Mouse (Mus musculus): ENCODE measurements at regions not wholly inside any gene's neighbourhood (a gene's known extent, or its start where the extent isn't known, plus 50 kb on each side); places are given as distances from the start of the nearest gene placed in this dataset.

- H3K4me2 ChIP-seq (replicated peaks): no peak overlapping the region
- no peaks in the 10 kb centered on the region for H3K4me1 ChIP-seq (replicated peaks)
- H3K27me3 ChIP-seq (replicated peaks): no peaks in the 10 kb centered on the region
- no peak overlapping the region for H3K4me3 ChIP-seq (replicated peaks)
- no peak overlapping the region for H3K9ac ChIP-seq
- no peaks in the 10 kb centered on the region for H3K36me3 ChIP-seq
- ATAC-seq: no peak
- no peaks in the 10 kb centered on the region for H3K9me3 ChIP-seq
- no peak overlapping the region for H3K27ac ChIP-seq
Measured at GRCm38 (mm10) chr17:76205082-76205481, 653.3 kb upstream of the Fam98a start.

GRCm38 (mm10) chr17:76184813-76185212, 633.1 kb upstream of the Fam98a start:
- Histone ChIP-seq H3K4me3 (replicated peaks) (no peak overlapping the region), H3K36me3 (no peaks in the 10 kb centered on the region), H3K27me3 (replicated peaks) (no peaks in the 10 kb centered on the region), H3K27ac (no peak overlapping the region), H3K9me3 (no peaks in the 10 kb centered on the region), H3K4me1 (replicated peaks) (no peaks in the 10 kb centered on the region), H3K9ac (no peak overlapping the region), H3K4me2 (replicated peaks) (no peak overlapping the region)
- no peak for ATAC-seq
- 43% methylated on average over 2 of the region's 2 CpGs for WGBS

GRCm38 (mm10) chr17:76136660-76137495, 585.1 kb upstream of the Fam98a start:
- no peaks in the 10 kb centered on the region for H3K27me3 ChIP-seq (replicated peaks)
- no peaks in the 10 kb centered on the region for H3K9me3 ChIP-seq
- no peak overlapping the region for H3K4me3 ChIP-seq (replicated peaks)
- no peaks in the 10 kb centered on the region for H3K36me3 ChIP-seq
- H3K9ac ChIP-seq: no peak overlapping the region
- H3K4me2 ChIP-seq (replicated peaks): no peak overlapping the region
- no peak overlapping the region for H3K27ac ChIP-seq
- no peak for ATAC-seq
- H3K4me1 ChIP-seq (replicated peaks): no peaks in the 10 kb centered on the region

- Histone ChIP-seq H3K27me3 (replicated peaks) (no peaks in the 10 kb centered on the region), H3K9me3 (no peaks in the 10 kb centered on the region), H3K27ac (no peak overlapping the region), H3K4me3 (replicated peaks) (no peak overlapping the region), H3K4me1 (replicated peaks) (no peaks in the 10 kb centered on the region), H3K36me3 (no peaks in the 10 kb centered on the region), H3K4me2 (replicated peaks) (no peak overlapping the region), H3K9ac (no peak overlapping the region)
- ATAC-seq: no peak
- 63% methylated on average over 3 of the region's 3 CpGs for WGBS
Measured at GRCm38 (mm10) chr17:76134030-76134429, 582.3 kb upstream of the Fam98a start.

GRCm38 (mm10) chr17:76125260-76125659, 573.5 kb upstream of the Fam98a start:
- Histone ChIP-seq H3K9me3 (no peaks in the 10 kb centered on the region), H3K27ac (no peak overlapping the region), H3K9ac (no peak overlapping the region), H3K27me3 (replicated peaks) (no peaks in the 10 kb centered on the region), H3K4me1 (replicated peaks) (no peaks in the 10 kb centered on the region), H3K36me3 (no peaks in the 10 kb centered on the region), H3K4me3 (replicated peaks) (no peak overlapping the region), H3K4me2 (replicated peaks) (no peak overlapping the region)
- 85% methylated on average over 5 of the region's 5 CpGs for WGBS
- no peak for ATAC-seq

- no peak overlapping the region for H3K4me2 ChIP-seq (replicated peaks)
- H3K4me3 ChIP-seq (replicated peaks): no peak overlapping the region
- H3K36me3 ChIP-seq: no peaks in the 10 kb centered on the region
- H3K27me3 ChIP-seq (replicated peaks): no peaks in the 10 kb centered on the region
- H3K27ac ChIP-seq: no peak overlapping the region
- no peaks in the 10 kb centered on the region for H3K9me3 ChIP-seq
- no peaks in the 10 kb centered on the region for H3K4me1 ChIP-seq (replicated peaks)
- 82% methylated on average over 9 of the region's 9 CpGs for WGBS
- no peak overlapping the region for H3K9ac ChIP-seq
- no peak for ATAC-seq
Measured at GRCm38 (mm10) chr17:76111315-76112195, 559.8 kb upstream of the Fam98a start.

- no peaks in the 10 kb centered on the region for H3K27me3 ChIP-seq (replicated peaks)
- H3K4me1 ChIP-seq (replicated peaks): no peaks in the 10 kb centered on the region
- H3K9ac ChIP-seq: no peak overlapping the region
- H3K36me3 ChIP-seq: no peaks in the 10 kb centered on the region
- H3K9me3 ChIP-seq: no peaks in the 10 kb centered on the region
- no peak overlapping the region for H3K4me2 ChIP-seq (replicated peaks)
- WGBS: 92% methylated on average over 1 of the region's 1 CpGs
- no peak overlapping the region for H3K27ac ChIP-seq
- H3K4me3 ChIP-seq (replicated peaks): no peak overlapping the region
- ATAC-seq: no peak
Measured at GRCm38 (mm10) chr17:76110856-76111255, 559.1 kb upstream of the Fam98a start.

- Histone ChIP-seq H3K9ac (no peak overlapping the region), H3K4me2 (replicated peaks) (no peak overlapping the region), H3K4me3 (replicated peaks) (no peak overlapping the region), H3K27ac (no peak overlapping the region), H3K9me3 (no peaks in the 10 kb centered on the region), H3K27me3 (replicated peaks) (no peaks in the 10 kb centered on the region), H3K4me1 (replicated peaks) (no peaks in the 10 kb centered on the region), H3K36me3 (no peaks in the 10 kb centered on the region)
- ATAC-seq: no peak
- WGBS: 92% methylated on average over 3 of the region's 3 CpGs
Measured at GRCm38 (mm10) chr17:76083536-76083935, 531.8 kb upstream of the Fam98a start.

GRCm38 (mm10) chr17:76081780-76082179, 530.0 kb upstream of the Fam98a start:
- no peak overlapping the region for H3K9ac ChIP-seq
- H3K27ac ChIP-seq: no peak overlapping the region
- no peak overlapping the region for H3K4me2 ChIP-seq (replicated peaks)
- no peak for ATAC-seq
- H3K9me3 ChIP-seq: no peaks in the 10 kb centered on the region
- no peak overlapping the region for H3K4me3 ChIP-seq (replicated peaks)
- 86% methylated on average over 2 of the region's 2 CpGs for WGBS
- no peaks in the 10 kb centered on the region for H3K36me3 ChIP-seq
- no peaks in the 10 kb centered on the region for H3K4me1 ChIP-seq (replicated peaks)
- H3K27me3 ChIP-seq (replicated peaks): no peaks in the 10 kb centered on the region

GRCm38 (mm10) chr17:76046438-76046837, 494.7 kb upstream of the Fam98a start:
- Histone ChIP-seq H3K4me1 (replicated peaks) (no peaks in the 10 kb centered on the region), H3K27me3 (replicated peaks) (no peaks in the 10 kb centered on the region), H3K4me2 (replicated peaks) (no peak overlapping the region), H3K27ac (no peak overlapping the region), H3K4me3 (replicated peaks) (no peak overlapping the region), H3K9ac (no peak overlapping the region), H3K36me3 (no peaks in the 10 kb centered on the region), H3K9me3 (no peaks in the 10 kb centered on the region)
- ATAC-seq: no peak
- WGBS: 92% methylated on average over 1 of the region's 1 CpGs

- Histone ChIP-seq H3K36me3 (no peaks in the 10 kb centered on the region), H3K27ac (no peak overlapping the region), H3K9me3 (no peaks in the 10 kb centered on the region), H3K4me2 (replicated peaks) (no peak overlapping the region), H3K4me1 (replicated peaks) (no peaks in the 10 kb centered on the region), H3K9ac (no peak overlapping the region), H3K27me3 (replicated peaks) (no peaks in the 10 kb centered on the region), H3K4me3 (replicated peaks) (no peak overlapping the region)
- ATAC-seq: no peak
- WGBS: 84% methylated on average over 1 of the region's 1 CpGs
Measured at GRCm38 (mm10) chr17:76032710-76033109, 481.0 kb upstream of the Fam98a start.

GRCm38 (mm10) chr17:76008011-76008410, 456.3 kb upstream of the Fam98a start:
- H3K4me1 ChIP-seq (replicated peaks): no peaks in the 10 kb centered on the region
- H3K4me3 ChIP-seq (replicated peaks): no peak overlapping the region
- no peaks in the 10 kb centered on the region for H3K36me3 ChIP-seq
- WGBS: 88% methylated on average over 1 of the region's 1 CpGs
- no peaks in the 10 kb centered on the region for H3K9me3 ChIP-seq
- H3K27me3 ChIP-seq (replicated peaks): no peaks in the 10 kb centered on the region
- no peak overlapping the region for H3K27ac ChIP-seq
- H3K9ac ChIP-seq: no peak overlapping the region
- H3K4me2 ChIP-seq (replicated peaks): no peak overlapping the region
- no peak for ATAC-seq

- Histone ChIP-seq H3K36me3 (no peaks in the 10 kb centered on the region), H3K27me3 (replicated peaks) (no peaks in the 10 kb centered on the region), H3K9me3 (no peaks in the 10 kb centered on the region), H3K27ac (no peak overlapping the region), H3K4me2 (replicated peaks) (no peak overlapping the region), H3K4me1 (replicated peaks) (no peaks in the 10 kb centered on the region), H3K9ac (no peak overlapping the region), H3K4me3 (replicated peaks) (no peak overlapping the region)
- no peak for ATAC-seq
Measured at GRCm38 (mm10) chr17:76002836-76003235, 451.1 kb upstream of the Fam98a start.
